Mouse (Mus musculus) urinary bladder, adult 2 months (tissue): ENCODE measurements around the gene Sash3. TPM values are rescaled to one million over a fixed set of nuclear protein-coding genes. Genes with fewer than 3 reads are reported as not detected.
"Not testable (repeated sequence)": the region's sequence is repeated elsewhere in the genome, so short reads cannot be mapped to it uniquely, and the experiment has no call there.

Source experiments
- DNase-seq: peaks from one replicate; pipeline ENCODE4 v3.0.0; 2022; ENCODE audit warnings: low spot score
- polyA plus RNA-seq: library from polyadenylated mRNA; depleted of rRNA; stranded (reverse); fragments of >200 nt; gene quantifications from 2 replicates; pipeline ENCODE4 v1.2.3, GENCODE M21; 2012; rRNA removed

Sash3 gene
- polyA plus RNA-seq, 1 experiment: 3.0 TPM

GRCm38 (mm10) chrX:48202995-48203394 lies 56.8 kb downstream of the Sash3 start:
- DNase-seq: no peak

- no peak for DNase-seq
These were observed 57.5 kb downstream of the Sash3 start for GRCm38 (mm10) chrX:48203763-48204162.

DNA sequence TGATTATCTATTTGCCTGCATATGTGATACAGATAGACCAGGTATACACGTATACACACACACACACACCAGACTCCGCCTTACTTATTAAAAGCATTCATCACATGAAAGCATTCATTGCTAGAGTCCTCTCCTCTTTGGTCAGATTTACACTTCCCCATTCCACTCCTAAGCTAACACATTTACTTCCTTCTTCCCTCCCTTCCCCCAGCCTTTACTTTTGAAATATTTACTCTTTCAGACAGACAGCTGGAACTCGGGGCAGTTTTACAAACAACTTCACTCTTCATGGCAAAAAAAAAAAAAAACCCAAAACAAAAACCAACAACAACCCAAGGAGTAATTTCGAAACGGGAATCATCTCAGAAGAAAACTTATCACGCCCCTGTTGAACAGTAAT lies 58.2 kb downstream of the Sash3 start:
- DNase-seq: no peak

- DNase-seq: peak; percentile 23
These were observed 61.7 kb downstream of the Sash3 start for GRCm38 (mm10) chrX:48207761-48208487.

DNA sequence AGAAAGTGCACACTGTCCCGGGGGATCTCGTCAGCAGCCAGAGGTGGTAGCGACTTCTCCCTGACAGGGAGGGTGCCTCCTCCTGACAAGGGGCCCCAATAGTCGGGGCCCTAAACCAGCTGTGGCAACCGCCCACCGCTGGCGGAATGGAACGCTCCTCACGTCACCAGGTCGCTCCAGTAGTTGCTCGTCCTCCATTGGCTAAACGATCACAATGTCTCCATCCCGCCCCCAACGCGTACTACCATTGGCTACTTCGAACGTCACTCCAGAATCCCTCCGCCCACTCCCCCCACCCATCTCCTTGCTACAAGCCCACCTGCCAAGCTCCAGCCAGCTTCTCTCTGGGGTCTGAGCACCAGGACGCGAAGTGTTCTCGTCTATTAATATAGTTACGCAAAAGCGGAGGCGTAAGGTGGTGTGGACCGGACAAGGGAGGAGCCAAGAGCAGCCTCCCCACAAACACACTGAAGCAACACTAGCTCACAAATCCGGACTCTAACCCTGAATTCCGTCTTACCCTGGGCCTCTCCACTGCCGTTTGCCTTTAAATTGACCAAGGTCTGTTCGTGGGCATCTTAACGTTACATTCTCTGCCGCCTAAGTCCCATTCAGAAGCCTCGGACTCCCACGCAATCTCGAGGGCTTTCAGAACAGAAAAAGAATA lies 62.4 kb downstream of the Sash3 start, which contains the start of gene Zdhhc9:
Gene Zdhhc9, minus strand, starts transcription at position 360 of the 667 bp plus-strand sequence.
- peak; percentile 66 for DNase-seq

DNA sequence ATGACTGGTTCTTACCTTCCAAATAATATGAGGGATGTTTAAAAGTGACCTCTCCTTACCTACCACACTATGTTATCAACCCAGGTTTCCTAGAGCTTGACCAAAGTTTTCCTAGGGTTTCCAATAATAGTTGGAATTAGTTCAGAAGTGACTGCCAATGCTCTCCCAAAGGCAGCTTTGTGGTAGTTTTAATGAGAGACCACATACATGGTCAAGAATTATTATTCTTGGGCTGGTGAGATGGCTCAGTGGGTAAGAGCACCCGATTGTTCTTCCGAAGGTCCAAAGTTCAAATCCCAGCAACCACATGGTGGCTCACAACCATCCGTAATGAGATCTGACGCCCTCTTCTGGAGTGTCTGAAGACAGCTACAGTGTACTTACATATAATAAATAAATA lies 63.5 kb downstream of the Sash3 start:
- not testable (repeated sequence) for DNase-seq

Other genes starting within 250 kb of the Sash3 start
- 36.0 and 38.6 TPM in 2 replicates for gene Ocrl, start 234.0 kb upstream of the Sash3 start, polyA plus RNA-seq
- gene Apln, start 111.6 kb upstream of the Sash3 start, polyA plus RNA-seq: 2.3 and 2.5 TPM in 2 replicates
- gene Xpnpep2, start 37.7 kb upstream of the Sash3 start, polyA plus RNA-seq: 2.1 and 3.0 TPM in 2 replicates
- 38.5 and 39.0 TPM in 2 replicates for gene Zdhhc9, start 62.4 kb downstream of the Sash3 start, polyA plus RNA-seq
- 18.2 and 18.9 TPM in 2 replicates for gene Utp14a, start 110.4 kb downstream of the Sash3 start, polyA plus RNA-seq
- gene Bcorl1, start 194.9 kb downstream of the Sash3 start, polyA plus RNA-seq: 2.5 and 5.2 TPM in 2 replicates